Mouse (Mus musculus) thymus, postnatal 4 days (tissue): ENCODE data around the gene Olfr527.

Experiments
- DNase-seq: peaks from one replicate; pipeline ENCODE4 v3.0.0; 2021

The Olfr527 gene

DNA sequence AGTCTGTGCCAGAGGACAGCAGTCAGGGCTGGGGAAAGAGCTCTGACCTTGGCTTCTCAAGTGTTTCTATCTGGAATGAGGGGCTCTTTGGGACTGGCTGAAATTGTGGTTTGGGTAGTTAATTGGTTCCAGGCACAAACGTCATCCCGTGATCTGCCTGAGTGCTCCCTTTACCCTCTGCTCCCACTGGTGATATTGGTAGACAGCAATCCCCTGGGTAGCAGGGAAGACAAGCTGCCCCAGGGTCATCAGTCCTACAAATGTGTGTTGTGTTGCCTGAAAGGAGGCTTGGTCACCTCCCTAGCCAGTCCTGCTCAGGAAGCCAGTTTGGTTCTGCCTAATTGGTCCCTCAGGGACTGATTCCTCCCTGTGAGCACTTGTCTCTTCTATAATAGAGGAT is at the start of gene Olfr527:
TSS of gene Olfr527 (plus strand) at position 301 of the 400 bp plus-strand sequence.
- DNase-seq, result no peak

DNA sequence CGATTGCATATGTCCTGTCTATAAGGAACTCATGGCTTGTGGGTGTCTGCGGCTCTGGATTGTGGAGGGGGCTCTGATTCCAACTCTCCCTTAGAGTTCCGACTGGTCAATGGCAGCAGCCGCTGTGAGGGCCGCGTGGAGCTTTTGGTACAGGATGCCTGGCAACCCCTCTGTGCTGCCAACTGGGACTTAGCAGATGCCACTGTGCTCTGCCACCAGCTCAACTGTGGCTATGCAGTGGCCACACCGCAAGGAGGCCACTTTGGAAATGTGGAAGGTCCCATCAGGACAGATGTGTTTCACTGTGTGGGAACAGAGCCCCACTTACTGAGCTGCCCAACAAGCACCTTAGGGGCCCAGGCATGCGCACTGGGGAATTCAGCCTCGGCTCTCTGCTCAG is 38.1 kb upstream of the Olfr527 start:
- DNase-seq, result no peak

DNA sequence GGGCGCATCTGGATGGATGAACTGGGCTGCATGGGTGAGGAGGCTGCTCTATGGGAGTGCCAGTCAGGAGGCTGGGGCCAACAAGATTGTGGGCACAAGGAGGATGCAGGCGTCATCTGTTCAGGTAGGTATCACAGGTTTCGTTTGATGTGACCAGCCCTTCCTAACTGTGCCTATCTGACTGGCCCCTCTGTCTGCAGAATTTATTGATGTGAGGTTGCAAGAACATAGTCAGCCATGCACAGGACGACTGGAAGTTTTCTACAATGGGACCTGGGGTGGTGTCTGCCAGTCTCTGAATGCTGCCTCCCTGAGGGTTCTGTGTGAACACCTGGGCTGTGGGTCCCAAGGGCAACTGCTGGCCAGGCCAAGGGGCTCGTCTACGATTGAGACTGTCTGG is 36.9 kb upstream of the Olfr527 start:
- no peak for DNase-seq

DNA sequence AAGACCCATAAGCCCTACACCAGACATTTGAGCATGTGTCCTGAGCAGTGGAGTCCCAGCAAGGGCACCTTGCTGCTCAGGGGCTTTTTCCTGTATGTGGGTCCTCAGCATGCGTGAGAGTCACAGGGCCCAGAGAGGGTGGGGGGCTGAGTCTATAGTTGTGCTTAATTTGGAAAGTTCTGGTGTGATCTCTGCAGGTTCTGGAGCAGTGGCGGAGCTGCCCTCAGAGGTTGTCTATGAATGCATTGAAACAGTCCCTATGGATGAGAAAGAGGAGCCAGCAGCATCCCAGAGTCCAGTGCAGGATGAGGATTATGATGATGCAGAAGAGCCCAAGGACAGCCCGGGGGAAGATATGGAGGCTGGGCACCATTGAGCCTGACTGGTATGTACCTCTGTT is 34.4 kb upstream of the Olfr527 start:
- DNase-seq, result no peak

DNA sequence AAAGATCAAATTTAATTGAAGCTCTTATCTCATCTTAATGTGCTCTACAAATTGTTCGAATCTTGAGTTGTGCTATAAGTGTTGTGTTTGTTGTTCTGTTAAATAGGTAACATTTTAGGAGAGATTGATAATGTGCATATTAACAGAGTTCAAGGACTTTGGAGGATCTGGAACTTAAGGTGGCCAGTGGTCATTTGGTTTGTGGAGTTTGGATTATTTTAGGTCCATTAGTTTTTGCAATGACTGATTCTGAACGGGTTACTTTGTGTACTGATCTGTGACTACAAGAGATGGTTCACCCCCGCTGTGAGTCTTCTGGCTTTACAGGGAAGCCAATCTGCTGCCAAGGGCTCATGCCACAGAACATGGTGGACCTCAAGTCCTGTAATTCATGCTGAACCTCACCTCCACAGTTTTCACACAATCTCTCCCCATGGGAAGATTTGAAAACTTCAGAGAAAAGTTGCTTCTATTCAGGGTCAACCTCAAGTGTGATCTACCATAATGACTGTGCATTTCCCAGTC is 13.9 kb upstream of the Olfr527 start:
- no peak for DNase-seq

DNA sequence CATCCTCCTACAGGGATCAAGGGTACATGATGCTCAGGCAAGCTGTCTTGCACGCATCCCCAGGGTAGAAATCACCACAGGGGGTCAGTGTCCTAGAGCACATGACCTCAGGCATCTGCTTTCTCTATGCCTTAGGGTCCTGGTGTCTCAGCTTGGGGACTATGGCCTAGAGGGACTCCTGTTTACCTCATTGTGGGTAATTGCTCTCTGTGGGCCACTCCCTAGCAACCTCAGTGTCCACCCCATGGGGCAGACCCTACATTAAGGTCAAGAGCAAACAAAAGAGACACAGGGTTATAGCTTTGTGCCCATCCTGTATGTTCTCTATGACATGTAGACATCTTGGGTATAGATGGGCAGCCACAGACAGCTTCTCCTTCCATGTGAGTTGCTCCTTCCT is 13.3 kb upstream of the Olfr527 start, which contains the start of gene Olfr525:
TSS of gene Olfr525 (plus strand) at position 301 of the 400 bp plus-strand sequence.
- peak; percentile 19 for DNase-seq

DNA sequence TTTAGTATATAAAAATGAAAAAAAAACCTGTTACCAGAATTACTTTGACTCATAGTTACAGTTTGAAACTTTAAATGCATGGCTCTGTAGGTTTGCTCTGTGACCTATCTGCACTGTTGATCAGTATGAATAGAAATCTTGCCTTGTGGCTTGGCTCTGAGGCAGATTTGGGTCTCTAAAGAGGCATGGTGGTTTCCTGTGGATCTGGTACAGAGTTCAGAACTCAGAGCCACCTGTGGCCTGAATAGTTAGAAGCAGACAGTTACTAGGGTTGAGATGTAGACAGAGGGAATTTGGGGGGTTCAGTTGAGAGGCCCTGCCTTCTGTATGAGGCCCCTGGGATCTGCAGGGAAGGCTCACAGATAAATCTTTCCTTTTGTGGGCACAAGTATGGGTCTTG is 12.7 kb upstream of the Olfr527 start:
- peak; percentile 22 for DNase-seq

DNA sequence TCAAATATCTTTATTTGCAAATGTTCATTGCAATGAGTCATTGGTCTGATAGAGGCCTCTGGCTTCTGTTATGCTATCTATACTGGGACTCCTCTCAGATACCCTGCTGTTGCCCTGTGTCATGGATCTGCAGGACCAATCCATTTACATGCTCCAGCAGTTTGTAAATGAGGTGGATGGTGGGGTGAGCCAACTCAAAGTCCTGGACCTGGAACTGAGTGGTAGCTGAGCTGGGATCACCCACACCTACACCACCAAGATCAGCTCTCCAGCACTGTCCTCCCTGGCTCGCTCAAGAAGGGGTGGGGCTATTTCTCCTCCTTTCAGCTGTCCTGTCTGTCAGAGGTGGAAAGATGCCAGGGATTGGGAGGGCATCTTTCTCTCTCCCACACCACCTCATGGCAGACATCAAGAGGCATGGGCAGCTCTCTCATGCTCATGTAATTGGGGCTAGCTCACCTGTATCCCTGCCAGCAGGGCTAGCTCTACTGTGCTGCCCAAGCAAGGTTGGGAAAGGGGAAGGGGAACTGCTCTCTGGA is 4.0 kb upstream of the Olfr527 start:
- DNase-seq, result no peak

DNA sequence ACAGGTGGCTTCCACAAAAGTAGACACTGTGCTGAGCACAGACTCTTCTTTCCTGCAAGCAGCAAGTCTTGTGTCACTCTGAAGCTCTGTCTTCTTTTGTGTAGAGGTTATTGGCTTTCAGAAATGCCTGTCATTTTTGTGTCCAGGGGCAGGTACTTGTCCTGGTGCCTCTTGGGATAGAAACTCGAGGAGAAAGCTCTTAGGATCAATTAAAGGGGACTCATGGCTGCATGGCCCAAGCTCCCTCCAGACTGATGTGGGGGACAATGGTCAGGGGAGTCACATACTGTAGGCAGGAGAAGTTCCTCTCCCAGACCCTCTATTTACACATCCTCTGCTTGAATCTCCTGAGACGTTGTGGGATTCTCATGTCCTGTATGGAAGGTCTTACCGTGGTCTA is 27.8 kb downstream of the Olfr527 start, which contains the start of gene Olfr60:
TSS of gene Olfr60 (minus strand) at position 101 of the 400 bp plus-strand sequence.
- no peak for DNase-seq

DNA sequence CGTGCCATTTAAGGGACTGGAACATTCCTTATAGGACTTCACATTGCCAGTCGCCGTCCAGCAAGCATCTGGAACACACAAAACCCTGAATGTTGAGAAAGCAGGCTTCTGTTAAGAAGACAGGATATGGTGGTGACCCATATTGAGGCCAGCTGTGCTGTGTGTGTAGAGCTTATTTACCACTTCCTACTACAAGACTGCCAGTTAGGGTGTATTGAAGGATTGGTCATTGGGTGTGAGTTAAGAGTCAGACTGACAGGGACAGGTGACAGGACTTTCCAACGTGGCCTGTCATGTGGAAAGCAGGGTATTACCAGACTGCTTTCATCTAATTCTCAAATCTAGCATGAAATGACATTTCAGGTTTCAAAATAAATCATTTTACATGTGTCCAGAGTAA is 40.5 kb downstream of the Olfr527 start:
- peak; percentile 36 for DNase-seq

DNA sequence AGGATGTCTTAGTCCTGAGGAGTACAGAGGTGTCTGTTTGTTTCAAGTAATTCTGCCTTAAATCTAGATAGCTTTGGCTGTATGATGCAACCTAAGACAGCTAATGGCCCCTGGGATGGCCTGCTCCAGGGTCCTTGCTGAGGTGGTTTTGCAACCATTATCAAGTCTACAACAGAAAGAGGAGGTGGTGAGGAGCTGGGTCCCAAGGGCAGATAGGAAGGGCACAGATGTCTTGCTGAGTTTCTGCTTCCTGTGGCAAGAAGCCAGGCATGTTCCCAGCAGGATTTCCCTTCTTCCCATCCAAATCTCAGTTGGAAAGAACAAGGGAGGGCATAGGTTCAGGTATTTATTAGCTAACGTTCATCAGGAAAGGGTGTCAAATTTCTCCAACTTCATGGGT is 42.4 kb downstream of the Olfr527 start, which contains the start of gene Olfr530:
TSS of gene Olfr530 (minus strand) at position 101 of the 400 bp plus-strand sequence.
- no peak for DNase-seq

DNA sequence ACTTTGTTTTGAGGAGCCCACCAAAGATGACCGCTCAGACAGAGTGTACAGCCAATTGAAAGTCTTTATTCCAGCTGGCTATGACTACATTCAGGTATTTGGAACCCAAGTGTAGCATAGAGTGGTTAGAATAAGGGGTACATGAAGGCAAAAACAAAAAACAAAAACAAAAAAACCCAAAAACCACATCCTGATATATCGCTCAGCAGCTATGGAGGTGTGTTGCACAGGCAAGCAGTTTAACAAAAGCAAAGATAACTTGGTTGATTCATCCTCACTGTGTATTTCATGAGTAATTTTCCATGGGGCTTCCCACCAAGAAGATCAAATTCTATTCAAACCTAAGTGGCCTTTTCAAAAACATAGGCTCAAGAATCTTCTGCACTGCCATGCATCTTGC is 43.1 kb downstream of the Olfr527 start:
- DNase-seq, result no peak
